Mouse (Mus musculus) liver (tissue): ENCODE results near the gene Loxl1.
"Not testable (repeated sequence)": the region's sequence is repeated elsewhere in the genome, so short reads cannot be mapped to it uniquely, and the experiment has no call there.

Experiments
- DNase-seq: peaks from one replicate; pipeline ENCODE4 v3.0.0-alpha.2; 2020; ENCODE audit warnings: mixed read lengths

Loxl1 gene

GRCm38 (mm10) chr9:58275797-58276196, 37.2 kb downstream of the Loxl1 start:
- no peak for DNase-seq

GRCm38 (mm10) chr9:58275115-58275774, 37.7 kb downstream of the Loxl1 start:
- peak; percentile 63 for DNase-seq

GRCm38 (mm10) chr9:58274626-58275025, 38.4 kb downstream of the Loxl1 start:
- DNase-seq: no peak

GRCm38 (mm10) chr9:58274101-58274604, 38.8 kb downstream of the Loxl1 start:
- no peak for DNase-seq

- no peak for DNase-seq
Measured at GRCm38 (mm10) chr9:58272855-58273254, 40.1 kb downstream of the Loxl1 start.

- no peak for DNase-seq
Measured at GRCm38 (mm10) chr9:58272068-58272541, 40.9 kb downstream of the Loxl1 start.

- DNase-seq: not testable (repeated sequence)
Measured at GRCm38 (mm10) chr9:58271551-58271950, 41.4 kb downstream of the Loxl1 start.

GRCm38 (mm10) chr9:58271109-58271508, 41.9 kb downstream of the Loxl1 start:
- DNase-seq: no peak

GRCm38 (mm10) chr9:58270081-58270480, 42.9 kb downstream of the Loxl1 start:
- DNase-seq: no peak

GRCm38 (mm10) chr9:58268384-58269313, 44.3 kb downstream of the Loxl1 start:
- DNase-seq: peak; percentile 75

- DNase-seq: no peak
Measured at GRCm38 (mm10) chr9:58267046-58267445, 45.9 kb downstream of the Loxl1 start.

GRCm38 (mm10) chr9:58266571-58267011, 46.4 kb downstream of the Loxl1 start:
- DNase-seq: peak; percentile 48

- DNase-seq: no peak
Measured at GRCm38 (mm10) chr9:58265368-58265767, 47.6 kb downstream of the Loxl1 start.

- no peak for DNase-seq
Measured at GRCm38 (mm10) chr9:58262507-58262906, 50.5 kb downstream of the Loxl1 start.

- no peak for DNase-seq
Measured at GRCm38 (mm10) chr9:58255704-58256685, 57.0 kb downstream of the Loxl1 start.

- DNase-seq: no peak
Measured at GRCm38 (mm10) chr9:58255105-58255504, 57.9 kb downstream of the Loxl1 start.

- not testable (repeated sequence) for DNase-seq
Measured at GRCm38 (mm10) chr9:58253805-58254122, 59.2 kb downstream of the Loxl1 start.

- DNase-seq: peak; percentile 97
Measured at GRCm38 (mm10) chr9:58253033-58253804, 59.8 kb downstream of the Loxl1 start, which contains the start of gene Stoml1. Gene Stoml1, plus strand, starts transcription at chr9:58253164.

GRCm38 (mm10) chr9:58250730-58251129, 62.3 kb downstream of the Loxl1 start:
- not testable (repeated sequence) for DNase-seq

- no peak for DNase-seq
Measured at GRCm38 (mm10) chr9:58250322-58250721, 62.7 kb downstream of the Loxl1 start.

GRCm38 (mm10) chr9:58249592-58250192, 63.3 kb downstream of the Loxl1 start, which contains the start of gene Pml:
Gene Pml, minus strand, starts transcription at chr9:58249786.
- DNase-seq: peak; percentile 90
